Mouse (Mus musculus) heart, embryonic 14.5 days (tissue): ENCODE data around the gene Grk3. TPM values are rescaled to one million over a fixed set of nuclear protein-coding genes. Genes with fewer than 3 reads are reported as not detected.

Experiments used
- ATAC-seq: fragments of 200-750 bp; cut with Nextera tagmentation; 2 replicates; pipeline ENCODE4 v1.8.0; 2017; ENCODE audit warnings: low read depth, moderate TSS enrichment; ENCODE audit not compliant: insufficient number of reproducible peaks, insufficient read depth, low FRiP score
- H3K27ac ChIP-seq, 2 experiments: fragments of 200-500 bp in 1 of 2; fragments of 300-500 bp in 1 of 2; sonication (generic) in 1 of 2; replicated peaks in 1 of 2; 2 replicates each; pipeline ENCODE4 v1.5.1; 2012 to 2014; ENCODE audit warnings: low read depth in 2 of 2, low read length in 2 of 2, control low read depth in 1 of 2, mild to moderate bottlenecking in 1 of 2, mixed read lengths in 1 of 2; ENCODE audit not compliant: control insufficient read depth in 1 of 2, insufficient read depth in 1 of 2
- H3K27me3 ChIP-seq: fragments of 300-500 bp; sonication (generic); 2 replicates; pipeline ENCODE4 v1.6.1; 2014; ENCODE audit warnings: mild to moderate bottlenecking, low read length, control low read depth; ENCODE audit not compliant: control insufficient read depth, insufficient read depth
- H3K36me3 ChIP-seq: fragments of 300-500 bp; sonication (generic); 2 replicates; pipeline ENCODE4 v1.6.1; 2014; ENCODE audit warnings: mild to moderate bottlenecking, control low read depth, low read length, mixed read lengths; ENCODE audit not compliant: control insufficient read depth, insufficient read depth
- H3K4me1 ChIP-seq, 2 experiments: fragments of 200-500 bp in 1 of 2; fragments of 300-500 bp in 1 of 2; sonication (generic) in 1 of 2; 2 replicates each; pipeline ENCODE4 v1.6.1; 2012 to 2014; ENCODE audit warnings: low read length in 2 of 2, control low read depth in 1 of 2, mixed read lengths in 1 of 2; ENCODE audit not compliant: control insufficient read depth in 2 of 2, insufficient read depth in 2 of 2
- H3K4me2 ChIP-seq: fragments of 300-500 bp; sonication (generic); 2 replicates; pipeline ENCODE4 v1.6.1; 2014; ENCODE audit warnings: mild to moderate bottlenecking, low read length
- H3K4me3 ChIP-seq, 2 experiments: fragments of 200-500 bp in 1 of 2; fragments of 300-500 bp in 1 of 2; sonication (generic) in 1 of 2; 2 replicates each; pipeline ENCODE4 v1.5.1; 2012 to 2014; ENCODE audit warnings: low read length in 2 of 2, mild to moderate bottlenecking in 2 of 2, control low read depth in 1 of 2, low read depth in 1 of 2, moderate library complexity in 1 of 2; ENCODE audit not compliant: control insufficient read depth in 1 of 2, insufficient read depth in 1 of 2
- H3K9ac ChIP-seq: fragments of 300-500 bp; sonication (generic); 2 replicates; pipeline ENCODE4 v1.6.1; 2014; ENCODE audit warnings: mild to moderate bottlenecking, low read length
- H3K9me3 ChIP-seq: fragments of 300-500 bp; sonication (generic); 2 replicates; pipeline ENCODE4 v1.6.1; 2016; ENCODE audit warnings: low read length, control low read depth; ENCODE audit not compliant: control insufficient read depth
- WGBS: fragments of 180-500 bp; shearing (Covaris S2); extraction: QIAGEN DNeasy Blood & Tissue Kit; methylation state at CpG from one replicate; pipeline ENCODE4 v1.1.7; 2014; 5-methylcytosine and 5-hydroxymethylcytosine counted together
- polyA plus RNA-seq: library from polyadenylated mRNA; unstranded; fragments of >200 nt; fragmentation: Nextera tagmentation; extraction: Ambion mirVana; gene quantifications from 2 replicates; pipeline ENCODE4 v1.2.1, GENCODE M21; 2014

Grk3 gene
- polyA plus RNA-seq, 1 experiment from 2014 or later: 13.3 TPM

GRCm38 (mm10) chr5:112888651-112889050 lies 126.9 kb downstream of the Grk3 start:
- peak overlapping the region; percentile 31; the same call in 1 of the 2 replicates for H3K9ac ChIP-seq

GRCm38 (mm10) chr5:112886687-112887491 lies 128.7 kb downstream of the Grk3 start:
- H3K4me3 ChIP-seq: no peak overlapping the region
- peak overlapping the region; percentile 30 for H3K4me2 ChIP-seq
- H3K36me3 ChIP-seq: peaks cover 36% of the 10 kb centered on the region
- WGBS: 26% methylated on average over 17 of the region's 17 CpGs
- H3K27me3 ChIP-seq: no peaks in the 10 kb centered on the region
- peak overlapping the region; percentile 61 for H3K9ac ChIP-seq
- H3K9me3 ChIP-seq: no peaks in the 10 kb centered on the region
- H3K27ac ChIP-seq: peak overlapping the region; percentile 83 to 88
- ATAC-seq: peak; percentile 66
- H3K4me1 ChIP-seq: peaks cover 30 to 42% of the 10 kb centered on the region in 2 experiments

More at GRCm38 (mm10) chr5:112888651-112889050, 126.9 kb downstream of the Grk3 start:
- 49% methylated on average over 7 of the region's 7 CpGs for WGBS
- no peak for ATAC-seq
- Histone ChIP-seq H3K36me3 (peaks cover 39% of the 10 kb centered on the region), H3K27me3 (no peaks in the 10 kb centered on the region), H3K4me1 (peaks cover 35 to 55% of the 10 kb centered on the region in 2 experiments), H3K4me2 (no peak overlapping the region), H3K4me3 (no peak overlapping the region), H3K9me3 (no peaks in the 10 kb centered on the region), H3K27ac (peak overlapping the region; percentile 14 to 83; a peak in 2 of 4 replicates)

- Histone ChIP-seq H3K27me3 (no peaks in the 10 kb centered on the region), H3K4me3 (no peak overlapping the region), H3K36me3 (peaks cover 61% of the 10 kb centered on the region), H3K9me3 (no peaks in the 10 kb centered on the region), H3K4me1 (peaks cover 8 to 13% of the 10 kb centered on the region in 2 experiments; a peak in 2 of 4 replicates), H3K4me2 (no peak overlapping the region), H3K9ac (no peak overlapping the region), H3K27ac (no peak overlapping the region)
- 78% methylated on average over 14 of the region's 14 CpGs for WGBS
- no peak for ATAC-seq
Measured at GRCm38 (mm10) chr5:112877391-112878115, 138.0 kb downstream of the Grk3 start.

- H3K4me2 ChIP-seq: no peak overlapping the region
- 30% methylated on average over 4 of the region's 4 CpGs for WGBS
- H3K36me3 ChIP-seq: peaks cover 65% of the 10 kb centered on the region
- H3K4me1 ChIP-seq: peaks cover 8 to 11% of the 10 kb centered on the region in 2 experiments; a peak in 2 of 4 replicates
- no peaks in the 10 kb centered on the region for H3K9me3 ChIP-seq
- H3K27ac ChIP-seq: no peak overlapping the region
- H3K4me3 ChIP-seq: no peak overlapping the region
- no peak for ATAC-seq
- no peak overlapping the region for H3K9ac ChIP-seq
- H3K27me3 ChIP-seq: no peaks in the 10 kb centered on the region
Measured at GRCm38 (mm10) chr5:112876846-112877390, 138.7 kb downstream of the Grk3 start.

GRCm38 (mm10) chr5:112872999-112873398 lies 142.6 kb downstream of the Grk3 start:
- no peaks in the 10 kb centered on the region for H3K27me3 ChIP-seq
- H3K27ac ChIP-seq: no peak overlapping the region
- H3K36me3 ChIP-seq: peaks cover 88% of the 10 kb centered on the region
- no peak overlapping the region for H3K9ac ChIP-seq
- H3K9me3 ChIP-seq: no peaks in the 10 kb centered on the region
- H3K4me1 ChIP-seq: no peaks in the 10 kb centered on the region
- H3K4me2 ChIP-seq: no peak overlapping the region
- no peak for ATAC-seq
- H3K4me3 ChIP-seq: no peak overlapping the region
- 67% methylated on average over 6 of the region's 6 CpGs for WGBS

GRCm38 (mm10) chr5:112870729-112871128 lies 144.9 kb downstream of the Grk3 start:
- no peak overlapping the region for H3K9ac ChIP-seq
- H3K27ac ChIP-seq: no peak overlapping the region
- H3K4me1 ChIP-seq: no peaks in the 10 kb centered on the region
- H3K9me3 ChIP-seq: no peaks in the 10 kb centered on the region
- H3K27me3 ChIP-seq: no peaks in the 10 kb centered on the region
- H3K4me2 ChIP-seq: no peak overlapping the region
- WGBS: 26% methylated on average over 9 of the region's 9 CpGs
- no peak for ATAC-seq
- no peak overlapping the region for H3K4me3 ChIP-seq
- H3K36me3 ChIP-seq: peaks cover 86% of the 10 kb centered on the region

- Histone ChIP-seq H3K36me3 (peaks cover 84% of the 10 kb centered on the region), H3K27me3 (no peaks in the 10 kb centered on the region), H3K9me3 (no peaks in the 10 kb centered on the region), H3K27ac (no peak overlapping the region), H3K9ac (no peak overlapping the region), H3K4me3 (no peak overlapping the region), H3K4me2 (no peak overlapping the region), H3K4me1 (no peaks in the 10 kb centered on the region)
- no peak for ATAC-seq
- WGBS: 81% methylated on average over 5 of the region's 5 CpGs
Measured at GRCm38 (mm10) chr5:112868620-112869019, 147.0 kb downstream of the Grk3 start.
